Mouse (Mus musculus): Measurements from ENCODE around the gene 2810408A11Rik. TPM values are rescaled to one million over a fixed set of nuclear protein-coding genes. Genes with fewer than 3 reads are reported as not detected.
A peak's percentile ranks its signal among the peaks of the same experiment; 100 is the strongest.
"Not testable (repeated sequence)": the region's sequence is repeated elsewhere in the genome, so short reads cannot be mapped to it uniquely, and the experiment has no call there.

Gene 2810408A11Rik
- polyA plus RNA-seq, 1 experiment from 2014 or later = 14.8 TPM

- H3K27me3 ChIP-seq (replicated peaks; ENCODE audit: low read depth, poor library complexity, severe bottlenecking) = peaks cover 62% of the 10 kb centered on the region
- H3K4me1 ChIP-seq = peaks cover 54% of the 10 kb centered on the region
- WGBS = 38% methylated on average over 4 of the region's 4 CpGs
- H3K4me3 ChIP-seq = peak overlapping the region; percentile 75; the same call in 1 of the 2 replicates
- no peak for DNase-seq (ENCODE audit: low spot score)
- peaks cover 10% of the 10 kb centered on the region for H3K36me3 ChIP-seq (replicated peaks)
- H3K27ac ChIP-seq (replicated peaks) = no peak overlapping the region
- no peaks in the 10 kb centered on the region for H3K9me3 ChIP-seq
Observed at GRCm38 (mm10) chr11:69937385-69937784, 36.6 kb upstream of the 2810408A11Rik start.

GRCm38 (mm10) chr11:69936714-69937347 is 36.0 kb upstream of the 2810408A11Rik start:
- Histone ChIP-seq H3K4me3 (peak overlapping the region; percentile 75), H3K4me1 (peaks cover 54% of the 10 kb centered on the region), H3K27me3 (replicated peaks; ENCODE audit: low read depth, poor library complexity, severe bottlenecking) (peaks cover 62% of the 10 kb centered on the region), H3K9me3 (no peaks in the 10 kb centered on the region), H3K27ac (replicated peaks) (no peak overlapping the region), H3K36me3 (replicated peaks) (peaks cover 4% of the 10 kb centered on the region; the same call in 1 of the 2 replicates)
- 54% methylated on average over 9 of the region's 9 CpGs for WGBS
- DNase-seq (ENCODE audit: low spot score) = no peak

GRCm38 (mm10) chr11:69936156-69936555 is 35.4 kb upstream of the 2810408A11Rik start:
- DNase-seq (ENCODE audit: low spot score) = peak; percentile 50
- H3K27ac ChIP-seq (replicated peaks) = peak overlapping the region; percentile 86
- H3K27me3 ChIP-seq (replicated peaks; ENCODE audit: low read depth, poor library complexity, severe bottlenecking) = peaks cover 62% of the 10 kb centered on the region
- H3K4me3 ChIP-seq = peak overlapping the region; percentile 75
- no peaks in the 10 kb centered on the region for H3K36me3 ChIP-seq (replicated peaks)
- H3K4me1 ChIP-seq = peaks cover 54% of the 10 kb centered on the region
- WGBS = 2% methylated on average over 30 of the region's 30 CpGs
- H3K9me3 ChIP-seq = no peaks in the 10 kb centered on the region

GRCm38 (mm10) chr11:69935137-69935879 is 34.5 kb upstream of the 2810408A11Rik start, which contains the start of gene Ybx2:
Gene Ybx2, plus strand, starts transcription at chr11:69935796.
- peak within 1 kb of the TSS; percentile 75 for H3K4me3 ChIP-seq
- WGBS = 1% methylated on average over 62 of the region's 62 CpGs
- peaks cover 59% of the 10 kb centered on the region for H3K27me3 ChIP-seq (replicated peaks; ENCODE audit: low read depth, poor library complexity, severe bottlenecking)
- H3K9me3 ChIP-seq = no peaks in the 10 kb centered on the region
- peak; percentile 97 for DNase-seq (ENCODE audit: low spot score)
- peak within 1 kb of the TSS; percentile 86 for H3K27ac ChIP-seq (replicated peaks)
- no peaks in the 10 kb centered on the region for H3K36me3 ChIP-seq (replicated peaks)
- H3K4me1 ChIP-seq = peaks cover 54% of the 10 kb centered on the region

- H3K9me3 ChIP-seq = no peaks in the 10 kb centered on the region
- H3K27me3 ChIP-seq (replicated peaks; ENCODE audit: low read depth, poor library complexity, severe bottlenecking) = peaks cover 55% of the 10 kb centered on the region
- peak overlapping the region; percentile 86; the same call in 1 of the 2 replicates for H3K27ac ChIP-seq (replicated peaks)
- H3K4me1 ChIP-seq = peaks cover 54% of the 10 kb centered on the region
- no peak for DNase-seq (ENCODE audit: low spot score)
- peak overlapping the region; percentile 75 for H3K4me3 ChIP-seq
- WGBS = 20% methylated on average over 6 of the region's 6 CpGs
- H3K36me3 ChIP-seq (replicated peaks) = no peaks in the 10 kb centered on the region
Observed at GRCm38 (mm10) chr11:69934681-69935080, 33.9 kb upstream of the 2810408A11Rik start.

- Histone ChIP-seq H3K9me3 (no peaks in the 10 kb centered on the region), H3K27ac (replicated peaks) (0 out of 2 replicates have a peak overlapping the region, but pooled peaks have one; percentile 1), H3K27me3 (replicated peaks; ENCODE audit: low read depth, poor library complexity, severe bottlenecking) (peaks cover 50% of the 10 kb centered on the region), H3K4me1 (peaks cover 50% of the 10 kb centered on the region), H3K4me3 (peak overlapping the region; percentile 75), H3K36me3 (replicated peaks) (no peaks in the 10 kb centered on the region)
- peak; percentile 96 for DNase-seq (ENCODE audit: low spot score)
- WGBS = 1% methylated on average over 18 of the region's 18 CpGs
Observed at GRCm38 (mm10) chr11:69934169-69934568, 33.4 kb upstream of the 2810408A11Rik start.

- no peak for DNase-seq (ENCODE audit: low spot score)
- Histone ChIP-seq H3K27me3 (replicated peaks; ENCODE audit: low read depth, poor library complexity, severe bottlenecking) (peaks cover 39% of the 10 kb centered on the region), H3K36me3 (replicated peaks) (no peaks in the 10 kb centered on the region), H3K4me3 (no peak overlapping the region), H3K9me3 (no peaks in the 10 kb centered on the region), H3K4me1 (peaks cover 39% of the 10 kb centered on the region), H3K27ac (replicated peaks) (no peak overlapping the region)
- 80% methylated on average over 4 of the region's 4 CpGs for WGBS
Observed at GRCm38 (mm10) chr11:69933066-69933465, 32.3 kb upstream of the 2810408A11Rik start.

GRCm38 (mm10) chr11:69932254-69932653 is 31.5 kb upstream of the 2810408A11Rik start:
- H3K4me1 ChIP-seq = peaks cover 33% of the 10 kb centered on the region
- H3K27me3 ChIP-seq (replicated peaks; ENCODE audit: low read depth, poor library complexity, severe bottlenecking) = peaks cover 31% of the 10 kb centered on the region
- DNase-seq (ENCODE audit: low spot score) = no peak
- H3K36me3 ChIP-seq (replicated peaks) = no peaks in the 10 kb centered on the region
- H3K9me3 ChIP-seq = no peaks in the 10 kb centered on the region
- no peak overlapping the region for H3K4me3 ChIP-seq
- no peak overlapping the region for H3K27ac ChIP-seq (replicated peaks)
- 40% methylated on average over 3 of the region's 3 CpGs for WGBS

- Histone ChIP-seq H3K9me3 (no peaks in the 10 kb centered on the region), H3K36me3 (replicated peaks) (no peaks in the 10 kb centered on the region), H3K4me3 (no peak overlapping the region), H3K4me1 (peaks cover 28% of the 10 kb centered on the region), H3K27me3 (replicated peaks; ENCODE audit: low read depth, poor library complexity, severe bottlenecking) (peaks cover 26% of the 10 kb centered on the region), H3K27ac (replicated peaks) (no peak overlapping the region)
- DNase-seq (ENCODE audit: low spot score) = no peak
- WGBS = 74% methylated on average over 8 of the region's 8 CpGs
Observed at GRCm38 (mm10) chr11:69931769-69932168, 31.0 kb upstream of the 2810408A11Rik start.

GRCm38 (mm10) chr11:69930967-69931537 is 30.3 kb upstream of the 2810408A11Rik start:
- H3K9me3 ChIP-seq = no peaks in the 10 kb centered on the region
- H3K36me3 ChIP-seq (replicated peaks) = no peaks in the 10 kb centered on the region
- no peak for DNase-seq (ENCODE audit: low spot score)
- WGBS = 65% methylated on average over 3 of the region's 3 CpGs
- no peak overlapping the region for H3K4me3 ChIP-seq
- no peak overlapping the region for H3K27ac ChIP-seq (replicated peaks)
- H3K27me3 ChIP-seq (replicated peaks; ENCODE audit: low read depth, poor library complexity, severe bottlenecking) = peaks cover 19% of the 10 kb centered on the region
- peaks cover 21% of the 10 kb centered on the region for H3K4me1 ChIP-seq

- H3K36me3 ChIP-seq (replicated peaks); DNase-seq (ENCODE audit: low spot score): not testable (repeated sequence)
Observed at GRCm38 (mm10) chr11:69930176-69930575, 29.4 kb upstream of the 2810408A11Rik start.

GRCm38 (mm10) chr11:69929712-69930111 is 28.9 kb upstream of the 2810408A11Rik start:
- H3K9me3 ChIP-seq = no peaks in the 10 kb centered on the region
- 0 out of 2 replicates have a peak, but pooled peaks cover 8% of the 10 kb centered on the region for H3K4me1 ChIP-seq
- H3K27ac ChIP-seq (replicated peaks) = no peak overlapping the region
- H3K27me3 ChIP-seq (replicated peaks; ENCODE audit: low read depth, poor library complexity, severe bottlenecking) = peaks cover 6% of the 10 kb centered on the region; the same call in 1 of the 2 replicates
- no peak for DNase-seq (ENCODE audit: low spot score)
- 91% methylated on average over 4 of the region's 4 CpGs for WGBS
- H3K4me3 ChIP-seq = no peak overlapping the region
- H3K36me3 ChIP-seq (replicated peaks) = no peaks in the 10 kb centered on the region

More at GRCm38 (mm10) chr11:69930176-69930575, 29.4 kb upstream of the 2810408A11Rik start:
- not testable (repeated sequence) for H3K4me3 ChIP-seq; H3K27ac ChIP-seq (replicated peaks); H3K9me3 ChIP-seq
- Histone ChIP-seq H3K4me1 (peaks cover 12% of the 10 kb centered on the region), H3K27me3 (replicated peaks; ENCODE audit: low read depth, poor library complexity, severe bottlenecking) (peaks cover 11% of the 10 kb centered on the region; the same call in 1 of the 2 replicates)
- WGBS = 87% methylated on average over 8 of the region's 8 CpGs
